Mouse (Mus musculus) urinary bladder, postnatal 36 days (tissue): ENCODE results near the gene Bcl2.

Source experiments
- DNase-seq, 2 experiments: peaks; one replicate each; pipeline ENCODE4 v3.0.0; 2022; ENCODE audit warnings: low spot score in 2 of 2, mixed read lengths in 1 of 2

Gene Bcl2

DNA sequence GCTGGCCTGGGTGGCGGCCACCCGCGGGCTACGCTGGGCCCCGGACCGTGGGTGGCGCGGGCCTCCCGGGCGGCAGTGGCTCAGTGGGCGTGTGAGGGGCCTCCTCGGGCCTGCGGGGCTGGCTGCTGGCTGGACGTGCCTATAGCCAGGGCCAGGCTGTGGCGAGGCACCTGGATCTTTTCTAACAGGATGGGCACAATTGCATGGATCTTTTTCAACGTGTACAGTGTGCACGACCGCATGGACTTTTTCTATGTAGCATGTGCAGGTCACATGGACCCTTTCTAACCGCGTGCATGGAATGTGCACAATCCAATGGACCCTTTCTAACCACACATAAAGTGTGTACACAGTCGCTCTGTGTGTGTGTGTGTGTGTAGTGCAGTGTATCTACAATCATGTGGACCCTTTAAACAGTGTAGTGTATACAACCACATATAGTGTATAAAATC is 482 bp upstream of the Bcl2 start:
- no peak for DNase-seq

DNA sequence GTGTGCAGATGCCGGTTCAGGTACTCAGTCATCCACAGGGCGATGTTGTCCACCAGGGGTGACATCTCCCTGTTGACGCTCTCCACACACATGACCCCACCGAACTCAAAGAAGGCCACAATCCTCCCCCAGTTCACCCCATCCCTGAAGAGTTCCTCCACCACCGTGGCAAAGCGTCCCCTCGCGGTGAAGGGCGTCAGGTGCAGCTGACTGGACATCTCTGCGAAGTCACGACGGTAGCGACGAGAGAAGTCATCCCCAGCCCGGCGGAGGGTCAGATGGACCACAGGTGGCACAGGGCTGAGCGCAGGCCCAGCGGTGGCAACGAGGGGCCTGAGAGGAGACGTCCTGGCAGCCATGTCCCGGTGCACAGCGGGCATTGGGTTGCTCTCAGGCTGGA is 1.7 kb downstream of the Bcl2 start:
- DNase-seq = peak; percentile 53 to 55

DNA sequence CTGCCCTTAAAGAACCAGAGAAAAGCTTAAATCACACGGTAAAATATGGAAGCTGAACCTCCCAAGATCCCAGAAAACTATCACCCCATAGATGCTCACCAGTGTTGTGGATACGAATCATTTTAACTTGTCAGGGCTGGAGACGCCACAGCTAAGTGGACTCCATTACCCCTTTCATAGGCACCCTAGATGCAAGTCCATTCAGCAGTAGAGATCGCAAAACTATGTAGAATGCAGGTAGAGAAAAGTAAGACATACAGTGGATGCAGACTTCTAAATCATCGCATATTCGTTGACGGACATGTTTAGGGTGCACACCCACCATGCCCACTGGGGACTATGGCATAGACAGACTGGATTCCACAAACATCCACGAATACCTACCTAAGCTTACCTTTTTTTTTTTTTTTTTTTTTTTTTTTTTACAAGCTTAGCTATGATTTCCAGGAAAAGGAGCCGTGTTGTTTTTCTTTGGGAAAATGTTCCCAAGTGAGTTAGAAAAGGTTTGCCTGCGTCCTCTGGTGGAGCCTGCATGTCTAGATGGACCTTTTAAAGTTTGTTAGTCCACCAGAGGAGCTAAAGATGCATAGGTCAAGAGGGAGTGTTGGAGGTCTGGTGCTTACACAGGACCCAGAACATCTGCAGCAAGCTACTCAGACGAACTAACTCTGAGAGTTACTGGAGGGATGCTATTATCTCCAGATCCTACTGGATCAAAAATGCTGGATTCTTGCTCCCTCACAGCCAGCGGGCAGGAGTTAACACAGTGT is 2.5 kb downstream of the Bcl2 start:
- no peak for DNase-seq

DNA sequence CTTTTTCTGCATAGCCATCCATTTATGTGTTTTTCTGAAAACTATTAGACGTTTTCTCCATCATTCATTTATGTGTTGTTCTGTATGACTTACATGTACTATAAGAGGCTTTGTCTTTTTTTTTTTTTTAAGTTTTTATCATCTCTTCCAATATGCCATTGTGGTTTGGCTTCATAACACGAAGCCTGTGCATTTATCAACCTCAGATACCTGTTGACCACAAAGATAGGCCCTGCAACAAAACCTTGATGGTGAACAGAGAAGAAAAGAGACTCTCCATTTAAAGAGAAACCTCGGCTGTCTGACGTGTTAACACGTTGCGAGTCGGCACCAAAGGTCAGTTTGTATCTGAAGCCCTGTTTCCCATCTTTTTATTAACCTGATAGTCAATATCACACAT is 3.9 kb downstream of the Bcl2 start:
- no peak for DNase-seq

DNA sequence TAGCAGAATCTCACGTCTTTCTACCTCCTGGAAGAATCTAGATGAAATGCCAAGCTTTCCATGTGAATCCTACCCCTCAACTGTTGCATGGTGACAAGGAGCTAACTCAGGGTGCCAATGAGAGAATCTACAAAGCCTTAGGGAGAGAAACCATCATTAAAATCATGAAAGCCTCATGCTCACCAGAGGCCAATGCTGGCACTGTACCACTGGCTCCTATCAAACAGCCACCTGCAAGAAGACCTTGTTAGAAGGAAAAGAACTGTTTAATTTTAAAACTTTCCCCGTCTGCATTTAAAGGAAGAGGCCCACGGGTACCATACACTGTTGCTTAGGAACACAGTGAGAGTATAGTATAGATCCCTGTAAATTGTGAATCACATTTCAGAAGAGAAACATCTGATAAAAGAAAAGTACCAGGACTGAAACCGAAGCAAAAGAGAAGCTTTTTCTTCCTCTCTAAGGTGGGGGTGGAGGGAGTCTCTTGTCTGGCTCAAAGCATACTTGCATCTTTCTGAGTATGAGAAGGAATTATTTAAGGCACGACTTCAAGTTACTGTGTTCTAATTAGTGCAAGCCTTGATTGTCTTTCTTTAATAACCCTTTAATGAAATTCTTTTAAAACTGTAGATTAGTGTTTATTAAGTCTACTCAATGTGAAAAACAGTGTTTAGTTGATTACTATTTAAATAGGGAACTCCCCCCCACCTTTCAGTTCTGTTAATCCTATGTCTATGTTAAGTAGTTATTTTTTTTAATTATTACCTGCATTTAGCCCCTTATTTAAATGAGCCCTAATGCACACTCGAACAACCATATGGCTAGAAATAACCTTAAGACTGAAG is 6.8 kb downstream of the Bcl2 start:
- no peak for DNase-seq

DNA sequence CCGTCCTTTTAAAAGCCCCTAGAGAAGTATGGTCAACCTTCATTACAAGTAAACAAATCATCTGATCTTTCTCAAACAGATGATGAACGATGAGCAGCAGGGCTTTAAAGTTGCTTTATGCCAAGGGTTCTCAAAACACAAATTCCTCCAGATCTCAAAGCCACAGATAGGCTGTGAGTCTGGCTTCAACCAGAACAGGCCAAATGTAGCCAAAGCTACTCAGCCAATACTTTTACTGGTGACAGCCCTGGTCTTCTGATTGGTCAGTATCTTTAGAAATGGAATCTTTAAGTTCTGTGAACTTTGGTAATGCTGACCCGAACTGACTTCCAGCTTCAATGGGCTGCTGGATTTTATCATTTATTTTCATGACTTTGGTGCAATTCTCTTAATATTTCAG is 10.9 kb downstream of the Bcl2 start:
- no peak for DNase-seq

DNA sequence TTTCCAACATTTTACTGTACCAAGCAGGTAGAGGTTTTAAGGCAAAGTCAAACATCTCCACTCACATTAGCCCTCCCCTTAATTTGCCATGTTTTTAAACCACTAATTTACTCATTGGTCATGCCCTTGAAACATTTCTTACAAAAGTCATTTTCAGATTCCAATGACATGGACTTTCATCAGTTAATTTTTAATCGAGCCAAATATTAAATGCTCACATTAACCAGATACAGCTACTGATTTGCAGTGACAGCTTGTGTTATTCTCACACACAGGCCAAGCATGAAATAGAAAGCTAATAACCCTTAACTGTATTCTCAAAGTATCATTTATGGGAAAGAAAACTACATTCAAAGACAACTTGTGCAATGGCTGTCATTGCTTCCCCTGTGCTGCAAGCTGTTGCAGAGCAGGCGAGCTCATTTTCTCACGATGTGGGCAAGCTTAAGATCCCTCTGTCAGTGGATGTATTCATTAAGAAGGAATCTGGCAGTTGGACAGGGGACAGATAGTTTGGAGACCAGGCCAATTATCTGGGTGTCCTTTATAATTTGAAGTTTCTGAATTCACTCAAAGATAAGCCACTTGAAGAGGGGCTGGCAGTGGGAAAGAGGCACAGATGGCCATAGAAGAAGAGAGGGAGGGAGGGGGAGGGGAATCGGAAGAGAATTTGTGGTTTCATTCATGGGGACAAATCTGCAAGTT is 11.5 kb downstream of the Bcl2 start:
- no peak for DNase-seq

DNA sequence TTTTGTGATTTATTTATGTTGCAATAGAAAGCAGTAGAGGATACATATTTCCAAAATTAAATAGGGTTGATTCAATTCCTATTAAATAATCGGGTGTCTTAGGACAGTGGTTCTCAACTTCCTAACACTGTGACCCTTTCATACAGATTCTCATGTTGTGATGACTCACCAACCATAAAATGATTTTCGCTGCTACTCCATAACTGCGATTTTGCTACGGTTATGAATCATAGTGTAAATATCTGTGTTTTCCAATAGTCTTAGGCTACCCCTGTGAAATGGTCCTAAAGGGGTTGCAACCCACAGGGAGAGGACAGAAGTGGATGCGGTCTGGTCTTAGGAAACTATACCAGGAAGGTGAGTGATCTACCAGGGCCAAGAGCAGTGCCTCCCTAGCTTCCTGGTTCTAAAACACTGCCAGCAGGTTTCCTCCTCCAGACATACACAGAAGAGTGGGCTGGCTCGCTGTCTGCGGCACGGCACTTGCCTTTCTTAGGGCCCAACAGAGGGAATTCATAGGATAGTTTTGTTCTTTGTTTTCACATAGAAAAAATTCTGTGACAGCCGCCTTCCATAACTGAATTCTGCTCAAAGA is 13.5 kb downstream of the Bcl2 start:
- DNase-seq = no peak

DNA sequence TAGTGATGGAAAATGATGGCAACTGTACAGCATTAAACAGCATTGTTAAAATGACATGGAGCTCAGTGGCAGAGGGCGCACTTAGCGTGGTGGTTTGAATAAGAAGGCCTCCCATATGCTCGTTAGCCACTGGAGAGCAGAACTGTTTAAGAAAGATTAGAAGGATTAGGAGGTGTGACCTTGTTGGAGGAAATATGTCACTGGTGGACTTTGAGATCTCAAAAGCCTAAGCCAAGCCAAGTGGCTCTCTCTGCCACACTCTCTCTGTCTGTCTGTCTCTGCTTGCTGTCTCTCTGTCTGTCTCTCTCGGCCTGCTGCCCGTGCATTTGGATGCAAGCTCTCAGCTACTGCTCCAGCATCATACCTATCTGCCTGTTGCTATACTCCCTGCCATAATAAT is 17.6 kb downstream of the Bcl2 start:
- no peak for DNase-seq

DNA sequence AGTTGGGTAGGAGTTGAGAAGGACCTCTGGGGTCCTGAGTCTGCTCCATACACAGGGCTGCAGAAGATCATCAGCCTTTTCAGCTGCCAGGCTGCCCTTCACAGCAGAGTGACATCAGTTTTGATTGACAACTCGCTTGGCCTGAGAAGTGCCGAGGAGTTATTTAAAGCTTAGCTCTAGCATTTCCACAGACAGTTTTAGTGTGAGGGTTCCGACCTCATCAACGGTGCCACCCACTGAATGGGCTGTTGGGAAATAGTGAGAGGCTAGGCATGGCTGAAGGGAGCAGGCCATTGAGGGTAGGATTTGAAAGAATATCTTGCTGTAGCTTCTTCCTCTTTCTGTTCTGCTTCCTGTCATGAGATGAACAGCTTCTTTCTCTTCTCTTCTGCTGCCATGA is 18.4 kb downstream of the Bcl2 start:
- no peak for DNase-seq

DNA sequence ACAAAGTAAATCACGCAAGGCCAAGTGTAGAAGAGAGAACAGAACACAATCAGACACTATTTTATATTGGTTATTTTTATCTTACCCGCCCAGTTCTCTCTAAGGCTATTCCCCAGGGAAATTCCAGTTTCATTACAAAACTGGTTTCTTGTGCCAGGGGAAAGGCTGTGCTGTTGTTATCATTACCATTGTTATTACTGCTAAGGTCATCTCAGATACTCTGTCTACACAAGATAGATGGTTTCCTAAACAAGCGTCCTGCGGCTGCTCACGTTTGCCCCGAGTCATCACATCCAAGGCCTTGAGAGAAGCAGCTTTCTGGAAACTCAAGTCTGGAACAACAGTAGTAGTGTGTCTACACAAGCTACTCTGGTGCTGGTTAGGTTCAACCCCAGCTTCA is 19.8 kb downstream of the Bcl2 start:
- no peak for DNase-seq

DNA sequence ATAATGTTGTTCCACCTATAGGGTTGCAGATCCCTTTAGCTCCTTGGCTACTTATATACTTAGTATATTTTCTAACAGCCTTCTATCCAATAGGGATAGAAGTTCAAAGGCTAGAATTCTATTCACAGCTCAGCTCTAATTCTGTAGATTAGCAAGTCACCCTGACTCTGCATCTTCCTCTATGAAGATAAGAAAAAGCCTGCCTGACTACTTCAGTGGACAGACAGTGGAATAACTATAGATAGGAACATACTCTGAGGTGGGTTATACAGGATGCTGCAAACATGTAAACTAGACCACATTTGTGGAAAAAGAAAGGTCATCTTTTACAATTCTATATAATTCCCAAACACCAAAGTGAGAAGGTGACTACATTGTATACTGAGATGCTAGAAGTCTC is 21.5 kb downstream of the Bcl2 start:
- DNase-seq = no peak

DNA sequence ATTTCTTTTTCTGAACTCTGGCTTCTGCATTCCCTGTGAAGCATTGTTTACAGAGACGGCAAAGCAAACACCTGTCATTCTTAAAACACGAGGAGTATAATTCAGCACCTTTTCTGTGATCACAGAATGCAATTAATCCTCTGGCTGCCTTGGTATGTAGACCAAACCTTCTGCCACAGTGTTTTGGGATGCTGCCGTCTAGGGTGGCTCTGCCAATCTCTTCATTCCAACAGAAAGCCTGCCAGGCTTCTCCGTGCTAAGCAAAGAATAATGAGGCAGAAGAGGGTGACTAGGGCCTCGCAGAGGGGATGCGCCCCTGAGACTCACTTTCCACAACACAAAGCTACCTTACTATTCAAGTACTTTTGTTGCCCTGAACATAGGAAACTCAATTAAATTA is 23.2 kb downstream of the Bcl2 start:
- DNase-seq = no peak

DNA sequence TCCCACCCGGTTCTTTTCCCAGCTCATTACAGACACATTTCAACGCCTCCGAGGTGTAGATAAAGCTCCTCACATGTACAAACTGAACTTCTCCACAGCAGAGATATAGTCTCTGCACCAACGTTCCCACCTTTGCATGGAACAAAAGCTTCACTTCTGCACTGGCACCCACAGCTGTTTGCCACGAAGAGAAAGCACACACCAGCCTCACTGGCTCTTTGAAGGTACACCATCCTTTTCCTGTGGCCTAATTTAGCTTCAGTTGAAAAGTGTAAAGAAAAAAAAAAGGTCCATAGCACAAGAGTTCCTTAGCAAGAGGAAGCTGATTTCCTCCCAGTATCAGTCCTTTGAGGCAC is 25.9 kb downstream of the Bcl2 start:
- no peak for DNase-seq

DNA sequence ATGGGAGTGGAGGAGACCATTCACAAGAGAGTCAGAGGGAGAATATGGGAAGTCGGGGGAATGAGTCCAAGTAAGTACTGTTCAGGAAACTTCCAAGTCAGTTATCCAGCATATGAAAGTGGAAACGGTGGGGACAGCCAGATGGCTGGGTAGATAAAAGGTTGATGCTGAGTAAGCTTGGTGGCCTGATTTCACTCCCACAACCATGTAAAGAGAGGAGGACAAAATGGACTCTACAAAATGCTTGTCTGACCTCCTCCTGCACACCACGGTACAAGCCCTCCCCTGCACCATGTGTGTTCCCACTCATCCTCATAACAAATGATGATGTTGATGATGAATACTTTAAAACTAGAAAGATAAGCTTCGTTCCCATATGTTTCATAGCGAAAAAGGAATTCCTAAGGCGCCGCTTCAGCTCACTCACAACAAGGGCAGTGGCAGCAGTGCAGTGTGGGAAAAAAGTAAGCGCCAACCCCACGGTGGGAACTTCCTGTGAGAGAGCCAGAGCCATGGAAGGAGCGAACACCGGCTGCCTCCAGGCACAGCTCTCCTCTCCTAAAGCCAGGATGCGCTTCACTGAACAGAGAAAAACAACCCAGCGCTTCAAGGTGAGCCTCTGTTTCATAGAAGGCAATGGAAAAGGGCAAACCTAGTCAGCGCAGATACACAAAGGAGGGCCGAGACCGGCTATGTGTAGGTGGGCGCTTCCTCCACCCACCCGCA is 26.5 kb downstream of the Bcl2 start:
- no peak for DNase-seq

DNA sequence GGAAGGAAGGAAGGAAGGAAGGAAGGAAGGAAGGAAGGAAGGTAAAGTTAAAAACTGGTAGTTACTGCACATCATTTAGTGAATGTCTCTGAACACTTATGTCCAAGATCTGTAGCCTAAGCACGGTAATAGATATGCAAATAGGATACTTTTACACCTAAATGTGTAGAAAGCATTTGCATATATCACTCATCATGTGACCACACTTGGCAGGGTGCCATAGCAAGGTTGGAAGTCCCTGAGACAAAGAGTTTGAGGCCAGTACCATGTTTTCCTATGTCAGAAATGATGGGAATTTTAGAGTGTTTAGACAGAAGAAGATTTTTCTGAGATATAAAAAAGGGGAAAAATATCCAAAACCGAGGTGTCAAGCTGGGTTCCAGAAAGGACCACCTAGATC is 28.4 kb downstream of the Bcl2 start:
- no peak for DNase-seq

DNA sequence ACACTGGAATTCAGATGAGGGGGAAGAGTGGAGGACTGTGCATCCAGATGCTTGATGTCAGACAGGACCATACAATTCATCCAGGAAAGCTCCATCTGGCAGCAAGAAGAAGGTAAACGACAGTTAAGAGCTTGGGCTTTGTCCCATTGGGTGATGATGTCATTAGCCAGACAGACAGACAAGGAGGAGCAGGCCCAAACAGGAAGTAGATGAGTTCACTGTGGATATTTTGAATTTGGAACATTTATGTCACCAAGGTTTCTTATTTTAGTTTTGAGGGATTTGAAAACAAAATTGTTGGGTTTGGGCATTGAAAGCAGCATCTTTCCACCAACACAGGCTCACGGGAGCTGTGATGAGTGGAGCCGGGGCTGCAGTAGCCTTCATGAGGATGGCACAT is 29.5 kb downstream of the Bcl2 start:
- no peak for DNase-seq

DNA sequence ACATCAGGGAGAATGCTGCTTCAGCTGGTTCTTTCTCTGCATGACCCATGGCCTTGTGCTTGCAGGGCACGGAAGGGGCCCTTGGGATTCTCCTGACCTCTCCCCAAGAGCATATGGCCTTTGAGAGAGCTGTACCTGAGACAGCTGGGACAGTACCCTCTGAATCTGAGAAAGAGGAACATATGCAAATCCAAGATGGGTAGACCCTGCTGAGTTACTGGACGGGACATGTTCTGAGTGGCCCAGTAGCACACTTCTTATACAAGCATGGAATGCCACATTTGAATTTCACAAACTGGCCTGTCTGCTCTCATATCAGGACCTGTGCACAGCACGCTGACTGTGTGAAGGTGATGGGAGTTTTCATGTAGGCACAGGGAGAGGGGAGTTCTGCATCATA is 31.2 kb downstream of the Bcl2 start:
- DNase-seq = no peak

DNA sequence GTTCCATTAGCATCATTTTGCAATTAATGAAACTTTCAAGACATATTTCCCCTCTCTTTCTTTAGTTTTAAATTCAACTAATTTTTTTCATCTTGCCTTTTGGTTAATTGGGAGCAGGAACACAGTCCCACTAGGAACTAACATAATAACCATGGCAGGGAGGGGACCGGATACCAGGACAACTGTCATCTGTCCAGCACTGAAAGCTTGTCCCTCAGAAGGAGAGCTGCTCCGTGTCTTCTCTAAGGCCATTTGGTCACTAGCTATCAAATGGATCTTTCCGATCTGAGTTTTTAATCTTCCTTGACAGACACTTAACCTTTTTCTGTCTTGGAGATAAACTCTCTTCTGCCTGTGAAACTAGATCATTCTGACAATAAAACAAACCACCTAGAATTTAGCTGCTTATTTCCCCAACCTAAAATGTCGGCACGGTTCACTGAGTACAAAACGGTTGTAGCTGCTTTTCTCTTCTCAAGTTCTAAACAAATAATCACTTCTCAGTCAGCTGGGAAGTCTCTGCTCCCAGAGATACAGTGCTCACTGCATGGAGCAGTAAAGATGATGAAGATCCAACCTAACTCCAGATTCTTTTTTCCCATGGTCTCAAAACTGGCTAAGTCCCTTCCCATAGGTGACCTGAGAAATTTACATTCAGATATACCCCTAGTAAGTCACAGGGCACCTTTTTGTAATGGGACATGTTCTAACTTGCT is 34.1 kb downstream of the Bcl2 start:
- DNase-seq = no peak

DNA sequence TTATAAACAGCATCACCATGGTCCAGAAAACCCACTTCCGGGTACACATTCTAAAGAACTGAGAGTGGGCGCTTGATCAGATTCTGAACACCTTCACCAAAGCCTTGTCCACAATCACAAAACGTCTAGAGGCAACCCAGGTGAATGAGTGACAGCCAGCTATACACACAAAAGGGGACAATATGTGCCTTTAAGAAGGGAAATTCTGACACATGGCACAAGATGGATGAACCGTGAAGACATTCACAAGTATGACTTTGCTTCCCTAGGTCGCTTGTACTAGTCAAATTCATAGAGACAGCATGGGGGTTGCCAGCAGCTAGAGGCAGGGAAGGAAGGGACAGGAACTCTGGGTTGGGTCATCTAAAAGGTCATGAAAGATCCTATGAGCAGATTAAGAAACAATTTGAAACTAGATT is 36.0 kb downstream of the Bcl2 start:
- no peak for DNase-seq
